Comparison of ENCODE assay signal across 12 mouse cellular contexts in the genomic region with DNA sequence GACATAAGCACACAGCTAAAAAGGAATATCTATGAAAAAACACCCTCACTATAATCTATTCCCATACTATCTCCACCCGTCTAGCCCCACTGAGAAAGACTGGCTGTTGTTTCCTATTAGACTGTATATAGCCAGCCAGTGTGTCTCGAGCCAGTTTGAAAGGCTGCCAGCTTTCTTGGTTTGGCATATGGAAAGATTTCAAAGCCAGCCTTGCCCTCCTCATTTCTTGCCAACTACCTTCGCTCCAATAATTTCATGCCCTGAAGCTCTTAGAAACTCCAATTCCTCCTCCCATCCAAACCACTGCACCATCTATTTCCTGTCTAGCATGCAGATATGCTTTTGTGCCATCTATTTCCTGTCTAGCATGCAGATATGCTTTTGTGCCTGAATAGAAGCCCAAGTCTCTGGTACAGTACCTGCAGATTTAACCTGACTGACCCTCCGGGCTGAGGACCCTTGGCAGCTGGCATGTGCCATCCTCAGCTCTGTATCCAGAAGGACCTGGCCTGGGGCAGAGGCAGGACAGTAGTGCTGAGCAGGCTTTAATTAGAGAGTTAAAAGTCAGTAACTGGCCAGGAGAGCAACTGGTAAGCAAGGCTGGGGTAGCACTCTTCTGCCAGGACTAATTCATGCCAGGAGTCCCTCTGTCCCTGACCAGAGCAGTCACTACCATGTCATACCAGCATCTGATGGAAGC.
A peak's percentile ranks its signal among the peaks of the same experiment; 100 is the strongest.
DNase-seq lines count a peak whose midpoint lies in the region; ATAC-seq and TF ChIP-seq lines count a peak whose summit lies in the region.
"Had no signal": no experiment of that assay in that cellular context is flagged by ENCODE, and none has a peak within 500 bp of the region (broad histone marks: within the 10 kb centered on the region; RNA-seq: fewer than 3 reads in every experiment).

No protein-coding gene starts in this region.

- 64% methylated on average over 4 of the region's 4 CpGs for WGBS in hindbrain, embryonic 15.5 days
- 87% methylated on average over 4 of the region's 4 CpGs for WGBS in hindbrain, embryonic 12.5 days
- 56% methylated on average over 4 of the region's 4 CpGs for WGBS in liver, postnatal 0 days (ENCODE audit: insufficient replicate concordance)

- no peaks in the 10 kb centered on the region for H3K9me3 ChIP-seq in hindbrain, embryonic 15.5 days
- H3K9me3 ChIP-seq in hindbrain, embryonic 12.5 days (replicated peaks), result no peaks in the 10 kb centered on the region
- H3K9me3 ChIP-seq in liver, postnatal 0 days (ENCODE audit: low read length), result no peaks in the 10 kb centered on the region
- H3K9me3 ChIP-seq: limb, embryonic 13.5 days had no signal

- TF ChIP-seq EP300 in liver, postnatal 0 days (IDR thresholded peaks at IDR 0.05; ENCODE audit: low read depth), result no peak

- 0 out of 2 replicates have a peak overlapping the region, but pooled peaks have one; percentile 25 for H3K27ac ChIP-seq in hindbrain, embryonic 15.5 days (replicated peaks)
- no peak overlapping the region for H3K27ac ChIP-seq in hindbrain, embryonic 12.5 days
- H3K27ac ChIP-seq in liver, postnatal 0 days (ENCODE audit: low read depth), result no peak overlapping the region
- H3K27ac ChIP-seq: limb, embryonic 13.5 days had no signal

- peak; percentile 71; the same call in 1 of the 2 replicates for ATAC-seq in hindbrain, embryonic 15.5 days (ENCODE audit: low FRiP score, low read depth)
- no peak for ATAC-seq in hindbrain, embryonic 12.5 days (ENCODE audit: low FRiP score)
- no peak for ATAC-seq in liver, postnatal 0 days
- ATAC-seq: inflammation-experienced regulatory T-cells, adult 6 months had no signal

- H3K9ac ChIP-seq in hindbrain, embryonic 15.5 days, result no peak overlapping the region
- no peak overlapping the region for H3K9ac ChIP-seq in hindbrain, embryonic 12.5 days
- no peak overlapping the region for H3K9ac ChIP-seq in liver, postnatal 0 days (replicated peaks)
- H3K9ac ChIP-seq: limb, embryonic 13.5 days had no signal

- no peak for TF ChIP-seq CTCF in liver, postnatal 0 days (IDR thresholded peaks at IDR 0.05; ENCODE audit: low read depth)

- no peak overlapping the region for H3K4me3 ChIP-seq in hindbrain, embryonic 15.5 days
- no peak overlapping the region for H3K4me3 ChIP-seq in hindbrain, embryonic 12.5 days
- no peak overlapping the region for H3K4me3 ChIP-seq in liver, postnatal 0 days (ENCODE audit: low read depth, low read length)
- H3K4me3 ChIP-seq: limb, embryonic 13.5 days had no signal

- peaks cover 16% of the 10 kb centered on the region for H3K4me1 ChIP-seq in hindbrain, embryonic 15.5 days (replicated peaks)
- no peaks in the 10 kb centered on the region; the same call in 1 of the 2 replicates for H3K4me1 ChIP-seq in hindbrain, embryonic 12.5 days
- H3K4me1 ChIP-seq in liver, postnatal 0 days (ENCODE audit: insufficient read depth), result no peaks in the 10 kb centered on the region

- H3K27me3 ChIP-seq in hindbrain, embryonic 15.5 days, result no peaks in the 10 kb centered on the region
- H3K27me3 ChIP-seq in hindbrain, embryonic 12.5 days, result no peaks in the 10 kb centered on the region
- no peaks in the 10 kb centered on the region for H3K27me3 ChIP-seq in liver, postnatal 0 days (ENCODE audit: insufficient read depth, low read length)
- H3K27me3 ChIP-seq: limb, embryonic 13.5 days had no signal

- H3K36me3 ChIP-seq in hindbrain, embryonic 15.5 days, result no peaks in the 10 kb centered on the region
- H3K36me3 ChIP-seq in hindbrain, embryonic 12.5 days, result no peaks in the 10 kb centered on the region
- H3K36me3 ChIP-seq in liver, postnatal 0 days (replicated peaks; ENCODE audit: insufficient read depth, low read length), result no peaks in the 10 kb centered on the region
- H3K36me3 ChIP-seq: limb, embryonic 13.5 days had no signal

- peak; percentile 77 for DNase-seq in Muller cell, postnatal 12 days (ENCODE audit: inconsistent ontology term)
- DNase-seq in adrenal gland, postnatal 14 days, result peak; percentile 53
- peak; percentile 62 to 82 for DNase-seq in cerebellum, postnatal 25 days
- DNase-seq in spleen, postnatal 36 days (ENCODE audit: low spot score in 2 of 2), result no peak
- DNase-seq in liver, postnatal 0 days, result no peak
- DNase-seq: kidney, postnatal 4 days; lung, postnatal 4 days; thymus, adult 18-20 months had no signal

- H3K4me2 ChIP-seq in hindbrain, embryonic 15.5 days, result no peak overlapping the region
- H3K4me2 ChIP-seq in hindbrain, embryonic 12.5 days (replicated peaks), result no peak overlapping the region
- no peak overlapping the region for H3K4me2 ChIP-seq in liver, postnatal 0 days (ENCODE audit: low read depth, low read length)
- H3K4me2 ChIP-seq: limb, embryonic 13.5 days had no signal

Comparison
In these comparisons a context has a peak if more than half of its experiments do, and no peak if none do; other contexts are left out.
1. DNase-seq: peak in Muller cell, postnatal 12 days (single experiment), adrenal gland, postnatal 14 days (single experiment) and cerebellum, postnatal 25 days (2 of 2); none in spleen, postnatal 36 days (0 of 2) and liver, postnatal 0 days (single experiment).